Mouse (Mus musculus): ENCODE results near the gene Rnf212b. TPM values are rescaled to one million over a fixed set of nuclear protein-coding genes. Genes with fewer than 3 reads are reported as not detected.

Rnf212b gene
- polyA plus RNA-seq, 1 experiment from 2014 or later: not detected

GRCm38 (mm10) chr14:54802428-54802827 lies 11.5 kb upstream of the Rnf212b start:
- H3K9ac ChIP-seq (replicated peaks): no peak overlapping the region
- no peak for ATAC-seq
- no peaks in the 10 kb centered on the region for H3K36me3 ChIP-seq
- H3K4me3 ChIP-seq (replicated peaks): no peak overlapping the region
- no peaks in the 10 kb centered on the region for H3K4me1 ChIP-seq (replicated peaks)
- 86% methylated on average over 4 of the region's 4 CpGs for WGBS
- no peaks in the 10 kb centered on the region for H3K9me3 ChIP-seq
- no peak overlapping the region for H3K4me2 ChIP-seq (replicated peaks)
- H3K27ac ChIP-seq: no peak overlapping the region
- H3K27me3 ChIP-seq: no peaks in the 10 kb centered on the region

GRCm38 (mm10) chr14:54806124-54806523 lies 7.8 kb upstream of the Rnf212b start:
- H3K9me3 ChIP-seq: no peaks in the 10 kb centered on the region
- no peak overlapping the region for H3K4me2 ChIP-seq (replicated peaks)
- H3K4me3 ChIP-seq (replicated peaks): no peak overlapping the region
- H3K9ac ChIP-seq (replicated peaks): no peak overlapping the region
- no peak for ATAC-seq
- no peaks in the 10 kb centered on the region for H3K4me1 ChIP-seq (replicated peaks)
- no peaks in the 10 kb centered on the region for H3K27me3 ChIP-seq
- H3K27ac ChIP-seq: no peak overlapping the region
- no peaks in the 10 kb centered on the region for H3K36me3 ChIP-seq
- WGBS: 93% methylated on average over 4 of the region's 4 CpGs

- Histone ChIP-seq H3K9me3 (no peaks in the 10 kb centered on the region), H3K4me1 (replicated peaks) (no peaks in the 10 kb centered on the region), H3K4me2 (replicated peaks) (no peak overlapping the region), H3K4me3 (replicated peaks) (no peak overlapping the region), H3K9ac (replicated peaks) (no peak overlapping the region), H3K36me3 (no peaks in the 10 kb centered on the region), H3K27me3 (no peaks in the 10 kb centered on the region), H3K27ac (no peak overlapping the region)
- WGBS: 86% methylated on average over 4 of the region's 4 CpGs
- no peak for ATAC-seq
These were observed 4.9 kb upstream of the Rnf212b start for GRCm38 (mm10) chr14:54808718-54809667.

- Histone ChIP-seq H3K4me2 (replicated peaks) (no peak overlapping the region), H3K27ac (no peak overlapping the region), H3K4me3 (replicated peaks) (no peak overlapping the region), H3K4me1 (replicated peaks) (no peaks in the 10 kb centered on the region), H3K9me3 (no peaks in the 10 kb centered on the region), H3K9ac (replicated peaks) (no peak overlapping the region), H3K27me3 (no peaks in the 10 kb centered on the region), H3K36me3 (no peaks in the 10 kb centered on the region)
- 92% methylated on average over 3 of the region's 3 CpGs for WGBS
- no peak for ATAC-seq
These were observed 4.3 kb upstream of the Rnf212b start for GRCm38 (mm10) chr14:54809668-54810033.

- H3K4me3 ChIP-seq (replicated peaks): no peak overlapping the region
- WGBS: 72% methylated on average over 3 of the region's 3 CpGs
These were observed 1.8 kb downstream of the Rnf212b start for GRCm38 (mm10) chr14:54815737-54816136.

GRCm38 (mm10) chr14:54817791-54818190 lies 3.9 kb downstream of the Rnf212b start:
- Histone ChIP-seq H3K27ac (no peak overlapping the region), H3K36me3 (no peaks in the 10 kb centered on the region), H3K4me3 (replicated peaks) (no peak overlapping the region), H3K9me3 (no peaks in the 10 kb centered on the region), H3K9ac (replicated peaks) (no peak overlapping the region), H3K4me2 (replicated peaks) (no peak overlapping the region), H3K4me1 (replicated peaks) (no peaks in the 10 kb centered on the region), H3K27me3 (no peaks in the 10 kb centered on the region)
- ATAC-seq: no peak
- 52% methylated on average over 2 of the region's 2 CpGs for WGBS

More at GRCm38 (mm10) chr14:54815737-54816136, 1.8 kb downstream of the Rnf212b start:
- H3K4me1 ChIP-seq (replicated peaks): no peaks in the 10 kb centered on the region
- no peaks in the 10 kb centered on the region for H3K27me3 ChIP-seq
- no peak overlapping the region for H3K4me2 ChIP-seq (replicated peaks)
- no peaks in the 10 kb centered on the region for H3K36me3 ChIP-seq
- no peak overlapping the region for H3K27ac ChIP-seq
- ATAC-seq: no peak
- H3K9ac ChIP-seq (replicated peaks): no peak overlapping the region
- no peaks in the 10 kb centered on the region for H3K9me3 ChIP-seq

- H3K9me3 ChIP-seq: no peaks in the 10 kb centered on the region
- H3K27me3 ChIP-seq: no peaks in the 10 kb centered on the region
- no peaks in the 10 kb centered on the region for H3K36me3 ChIP-seq
- H3K9ac ChIP-seq (replicated peaks): no peak overlapping the region
- WGBS: 95% methylated on average over 2 of the region's 2 CpGs
- H3K27ac ChIP-seq: no peak overlapping the region
- no peak overlapping the region for H3K4me3 ChIP-seq (replicated peaks)
- ATAC-seq: no peak
- no peak overlapping the region for H3K4me2 ChIP-seq (replicated peaks)
- no peaks in the 10 kb centered on the region for H3K4me1 ChIP-seq (replicated peaks)
These were observed 8.4 kb downstream of the Rnf212b start for GRCm38 (mm10) chr14:54822301-54822700.

GRCm38 (mm10) chr14:54823716-54824115 lies 9.8 kb downstream of the Rnf212b start:
- Histone ChIP-seq H3K4me1 (replicated peaks) (no peaks in the 10 kb centered on the region), H3K27me3 (no peaks in the 10 kb centered on the region), H3K36me3 (no peaks in the 10 kb centered on the region), H3K9ac (replicated peaks) (no peak overlapping the region), H3K27ac (no peak overlapping the region), H3K4me3 (replicated peaks) (no peak overlapping the region), H3K9me3 (no peaks in the 10 kb centered on the region), H3K4me2 (replicated peaks) (no peak overlapping the region)
- no peak for ATAC-seq
- WGBS: 97% methylated on average over 1 of the region's 1 CpGs

- ATAC-seq: no peak
- H3K4me3 ChIP-seq (replicated peaks): no peak overlapping the region
- WGBS: 7% methylated on average over 4 of the region's 4 CpGs
- no peak overlapping the region for H3K9ac ChIP-seq (replicated peaks)
- H3K36me3 ChIP-seq: no peaks in the 10 kb centered on the region
- no peak overlapping the region for H3K4me2 ChIP-seq (replicated peaks)
- no peaks in the 10 kb centered on the region for H3K9me3 ChIP-seq
- H3K4me1 ChIP-seq (replicated peaks): no peaks in the 10 kb centered on the region
- H3K27ac ChIP-seq: no peak overlapping the region
- 0 out of 2 replicates have a peak, but pooled peaks cover 3% of the 10 kb centered on the region for H3K27me3 ChIP-seq
These were observed 29.5 kb downstream of the Rnf212b start for GRCm38 (mm10) chr14:54843461-54843860.

- Histone ChIP-seq H3K4me3 (replicated peaks) (no peak overlapping the region), H3K9ac (replicated peaks) (no peak overlapping the region), H3K27me3 (no peaks in the 10 kb centered on the region), H3K27ac (no peak overlapping the region), H3K4me2 (replicated peaks) (no peak overlapping the region), H3K4me1 (replicated peaks) (no peaks in the 10 kb centered on the region), H3K9me3 (no peaks in the 10 kb centered on the region), H3K36me3 (peaks cover 33% of the 10 kb centered on the region)
- 98% methylated on average over 3 of the region's 3 CpGs for WGBS
- ATAC-seq: no peak
These were observed 41.8 kb downstream of the Rnf212b start for GRCm38 (mm10) chr14:54855726-54856125.

GRCm38 (mm10) chr14:54856703-54857102 lies 42.8 kb downstream of the Rnf212b start:
- no peak overlapping the region for H3K4me3 ChIP-seq (replicated peaks)
- H3K36me3 ChIP-seq: peaks cover 33% of the 10 kb centered on the region
- no peak overlapping the region for H3K4me2 ChIP-seq (replicated peaks)
- 92% methylated on average over 7 of the region's 7 CpGs for WGBS
- H3K4me1 ChIP-seq (replicated peaks): no peaks in the 10 kb centered on the region
- ATAC-seq: no peak
- H3K27ac ChIP-seq: no peak overlapping the region
- no peak overlapping the region for H3K9ac ChIP-seq (replicated peaks)
- no peaks in the 10 kb centered on the region for H3K9me3 ChIP-seq
- no peaks in the 10 kb centered on the region for H3K27me3 ChIP-seq

- 92% methylated on average over 9 of the region's 9 CpGs for WGBS
- Histone ChIP-seq H3K4me2 (replicated peaks) (no peak overlapping the region), H3K4me3 (replicated peaks) (no peak overlapping the region), H3K9ac (replicated peaks) (no peak overlapping the region), H3K27ac (no peak overlapping the region), H3K36me3 (peaks cover 33% of the 10 kb centered on the region), H3K9me3 (no peaks in the 10 kb centered on the region), H3K4me1 (replicated peaks) (peaks cover under 1% of the 10 kb centered on the region; the same call in 1 of the 2 replicates), H3K27me3 (no peaks in the 10 kb centered on the region)
- ATAC-seq: no peak
These were observed 44.0 kb downstream of the Rnf212b start for GRCm38 (mm10) chr14:54857891-54858290.
